Mouse (Mus musculus): ENCODE results near the gene Snap25.

The Snap25 gene

GRCm38 (mm10) chr2:136712441-136713015 lies 725 bp upstream of the Snap25 start:
- DNase-seq (ENCODE audit: low spot score in 2 of 2) = no peak

DNA sequence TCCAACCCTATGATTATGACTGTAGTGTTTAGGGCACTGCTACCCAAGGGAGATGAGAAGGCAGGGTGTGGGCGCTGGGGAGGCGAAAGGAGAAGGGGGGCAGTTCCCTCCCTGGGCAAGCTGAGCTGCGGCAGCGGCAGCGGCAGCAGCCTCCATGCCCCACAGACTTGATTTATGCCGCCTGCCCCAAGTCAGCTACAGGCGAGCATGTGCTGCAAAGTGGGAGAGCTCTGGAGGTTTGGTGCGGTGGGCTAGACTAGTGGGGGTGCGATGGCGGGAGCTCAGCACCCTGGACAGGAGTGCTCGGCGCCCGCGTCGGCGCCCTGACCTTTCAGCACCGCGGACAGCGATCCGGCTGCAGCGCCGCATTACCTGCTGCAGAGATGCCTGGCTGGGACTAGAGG lies 757 bp downstream of the Snap25 start:
- DNase-seq (ENCODE audit: low spot score in 2 of 2) = peak; percentile 5 to 57

DNA sequence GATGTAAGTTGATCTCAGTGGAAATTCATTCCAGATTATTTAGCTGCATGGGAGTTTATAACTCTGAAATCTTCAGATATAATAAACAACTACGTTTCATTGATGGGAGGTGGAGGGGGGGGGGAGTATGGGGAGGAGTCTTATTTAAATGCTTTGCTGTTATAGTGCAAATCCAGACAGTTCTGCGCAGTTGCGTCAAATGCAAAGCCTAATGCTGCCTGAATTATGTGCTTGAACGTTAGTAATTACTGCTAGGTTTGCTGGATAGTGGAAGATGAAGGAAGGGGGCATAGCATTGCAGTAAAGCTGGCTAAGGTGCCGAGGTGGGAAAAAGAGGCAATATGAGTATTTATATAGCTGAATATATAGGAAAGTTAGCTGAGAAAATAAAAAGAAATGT lies 2.3 kb downstream of the Snap25 start:
- DNase-seq (ENCODE audit: low spot score in 2 of 2) = no peak

DNA sequence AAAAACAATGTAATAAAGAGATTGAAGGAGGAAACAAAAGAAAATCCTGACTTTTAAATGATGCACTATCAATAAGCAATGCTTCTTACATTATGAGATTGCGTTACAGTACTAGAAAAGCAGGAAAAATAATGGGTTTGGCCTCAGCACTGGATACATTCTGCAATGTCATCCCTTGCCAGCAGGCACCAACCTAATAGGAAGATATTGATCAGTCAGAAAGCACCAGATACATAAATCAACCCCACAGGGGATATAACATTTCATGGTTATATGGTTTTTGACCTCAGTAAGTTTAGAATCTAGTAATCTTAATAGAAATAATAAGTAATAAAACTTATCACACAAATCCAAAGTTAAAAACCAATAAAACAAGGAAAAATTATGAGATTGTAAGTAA lies 3.1 kb downstream of the Snap25 start:
- DNase-seq (ENCODE audit: low spot score in 2 of 2) = no peak

DNA sequence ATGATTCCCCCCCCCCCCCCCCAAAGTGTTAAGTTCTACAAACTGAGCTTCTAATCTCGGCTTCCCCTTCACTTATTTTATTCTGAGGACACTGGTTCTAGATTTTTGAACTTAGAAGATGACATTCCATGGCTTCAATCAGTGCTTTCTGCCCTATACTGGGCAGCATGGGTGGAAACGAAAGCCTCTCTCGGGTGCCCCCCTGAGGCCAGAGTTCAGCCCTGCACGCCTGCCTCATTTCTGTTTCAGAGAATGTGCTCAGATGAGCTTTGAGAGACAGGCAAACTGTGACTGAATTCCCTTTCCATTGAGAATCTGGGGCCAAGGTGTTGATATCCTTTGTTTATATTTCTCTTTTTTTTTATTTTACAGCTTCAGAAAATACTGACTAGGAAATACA lies 7.0 kb downstream of the Snap25 start:
- no peak for DNase-seq (ENCODE audit: low spot score in 2 of 2)

- DNase-seq (ENCODE audit: low spot score in 2 of 2) = no peak
These were observed 25.0 kb downstream of the Snap25 start for GRCm38 (mm10) chr2:136738260-136738659.

GRCm38 (mm10) chr2:136742230-136742629 lies 29.0 kb downstream of the Snap25 start:
- no peak for DNase-seq (ENCODE audit: low spot score in 2 of 2)

- no peak for DNase-seq (ENCODE audit: low spot score in 2 of 2)
These were observed 31.6 kb downstream of the Snap25 start for GRCm38 (mm10) chr2:136744683-136745326.

- no peak for DNase-seq (ENCODE audit: low spot score in 2 of 2)
These were observed 32.2 kb downstream of the Snap25 start for GRCm38 (mm10) chr2:136745327-136745994.

DNA sequence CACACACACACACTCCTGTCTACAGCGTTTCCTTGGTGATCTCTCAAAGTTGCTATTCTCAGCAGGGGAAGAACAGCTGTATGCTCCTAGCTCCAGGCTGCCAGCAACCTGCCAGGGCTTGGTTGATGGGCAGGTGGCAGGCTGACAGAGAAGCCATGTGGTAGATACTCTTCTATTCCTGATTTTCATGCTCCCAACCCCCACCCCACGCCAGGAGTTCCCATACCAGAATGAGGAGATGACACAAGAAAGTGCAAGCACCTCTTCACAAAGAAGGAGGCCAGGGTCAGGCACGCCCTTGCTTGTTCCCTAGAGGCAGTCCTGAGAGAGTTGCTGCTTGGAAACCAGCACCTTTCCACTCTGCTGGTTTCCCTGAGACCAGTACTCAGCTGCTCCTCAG lies 40.4 kb downstream of the Snap25 start:
- no peak for DNase-seq (ENCODE audit: low spot score in 2 of 2)

GRCm38 (mm10) chr2:136758809-136759551 lies 45.7 kb downstream of the Snap25 start:
- no peak for DNase-seq (ENCODE audit: low spot score in 2 of 2)

GRCm38 (mm10) chr2:136778156-136778555 lies 64.9 kb downstream of the Snap25 start:
- no peak for DNase-seq (ENCODE audit: low spot score in 2 of 2)

DNA sequence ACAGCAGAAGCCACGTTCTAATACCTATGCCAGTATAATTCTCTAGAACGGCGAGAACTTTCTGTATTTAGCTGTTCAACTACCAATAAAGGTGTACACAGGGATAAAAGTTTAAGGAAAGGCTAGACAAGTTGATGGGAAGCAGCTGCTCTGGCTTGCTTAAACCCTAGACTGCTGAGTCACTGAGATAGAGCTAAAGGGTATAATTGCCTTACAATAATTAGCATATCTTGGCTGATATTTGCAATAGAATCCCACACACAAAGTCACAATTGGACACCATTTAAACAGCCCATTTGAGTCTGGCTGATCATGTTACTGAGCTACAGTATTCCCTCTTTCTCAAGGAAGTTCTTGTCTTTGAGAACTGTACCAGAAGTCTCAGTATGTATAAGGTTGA lies 65.4 kb downstream of the Snap25 start:
- no peak for DNase-seq (ENCODE audit: low spot score in 2 of 2)

GRCm38 (mm10) chr2:136780268-136780667 lies 67.0 kb downstream of the Snap25 start:
- DNase-seq (ENCODE audit: low spot score in 2 of 2) = no peak

DNA sequence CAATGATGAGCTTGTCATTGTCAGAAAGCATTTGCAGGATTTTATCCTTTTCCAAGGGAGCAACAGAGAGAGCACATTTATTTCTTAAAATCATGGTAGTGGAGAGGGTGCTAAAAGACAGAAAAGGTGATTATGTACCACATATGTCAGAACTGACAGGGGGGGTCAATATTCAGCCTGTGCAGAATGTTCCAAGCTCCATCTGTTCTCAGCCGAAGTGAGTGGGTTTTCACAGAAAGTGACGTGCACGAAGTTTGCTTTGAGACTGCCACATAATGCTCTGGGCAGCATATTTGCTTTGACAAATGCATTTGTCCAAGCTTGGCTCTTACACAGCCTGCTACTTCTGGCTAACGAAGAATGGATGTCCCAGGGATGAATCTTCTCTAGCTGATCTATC lies 71.1 kb downstream of the Snap25 start:
- DNase-seq (ENCODE audit: low spot score in 2 of 2) = no peak

DNA sequence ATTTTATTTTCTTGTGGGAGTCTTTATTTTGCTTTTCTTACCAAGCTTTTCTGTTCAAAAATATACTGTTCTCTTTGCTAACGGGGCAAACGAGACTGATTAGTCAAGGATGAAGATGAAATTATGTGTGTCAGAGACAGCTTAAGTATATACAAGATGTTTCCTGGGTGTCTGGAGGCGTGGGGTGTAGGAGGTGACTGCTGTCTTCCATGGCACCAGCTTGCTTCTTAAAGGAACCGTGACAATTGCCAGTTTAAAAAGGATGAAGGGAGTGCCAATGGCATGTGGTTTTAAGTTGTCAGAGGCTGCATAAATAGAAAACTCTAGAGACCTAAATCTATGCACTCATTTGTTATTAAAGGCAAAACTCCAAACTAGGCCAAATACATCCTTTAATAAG lies 75.1 kb downstream of the Snap25 start:
- DNase-seq (ENCODE audit: low spot score in 2 of 2) = no peak

GRCm38 (mm10) chr2:136796518-136796917 lies 83.3 kb downstream of the Snap25 start:
- no peak for DNase-seq (ENCODE audit: low spot score in 2 of 2)

DNA sequence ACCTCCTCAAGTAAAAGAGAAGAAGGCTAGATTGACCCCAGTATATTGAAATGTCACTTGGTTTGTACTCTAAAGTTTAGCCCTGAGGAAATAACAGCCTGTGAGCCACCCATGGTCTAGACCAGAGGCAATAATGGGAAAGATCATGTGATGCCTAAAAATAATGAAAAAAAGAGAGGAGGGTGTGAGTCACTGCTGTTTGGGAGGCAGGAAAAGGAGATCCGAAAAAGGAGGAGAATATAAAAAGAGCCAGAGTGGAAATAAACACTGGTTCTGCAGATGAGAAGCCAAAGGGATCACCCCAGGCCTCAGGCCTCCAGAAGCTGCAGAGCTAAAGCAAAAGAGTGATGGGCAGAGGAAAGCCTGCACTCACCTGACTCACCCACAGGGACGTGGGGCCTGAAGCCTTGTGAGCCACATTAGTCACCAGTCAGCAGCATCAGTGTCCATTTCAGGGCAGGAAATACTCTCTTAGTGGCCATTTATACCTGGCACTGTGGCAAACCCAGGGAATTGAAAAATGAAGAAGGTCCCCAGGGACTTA lies 85.7 kb downstream of the Snap25 start:
- no peak for DNase-seq (ENCODE audit: low spot score in 2 of 2)

DNA sequence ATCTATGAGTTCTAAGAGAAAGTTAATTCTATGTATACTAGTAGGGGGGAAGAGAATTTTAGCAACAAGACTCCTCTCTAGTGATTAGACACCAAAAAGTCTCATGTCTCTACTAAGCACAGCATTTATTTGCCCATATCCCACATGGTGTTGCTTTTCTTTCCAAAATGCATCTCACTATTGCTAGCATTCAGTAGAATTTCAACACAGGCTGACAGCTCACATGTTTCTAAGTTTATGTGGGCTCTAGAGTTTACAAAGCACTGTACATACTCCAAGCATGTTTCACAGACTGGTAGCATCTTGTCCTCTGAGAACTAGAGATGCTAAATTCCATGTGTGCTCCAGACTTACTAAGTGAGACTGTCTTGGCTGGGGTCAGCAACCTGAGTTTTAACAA lies 87.8 kb downstream of the Snap25 start:
- DNase-seq (ENCODE audit: low spot score in 2 of 2) = no peak

GRCm38 (mm10) chr2:136802076-136802475 lies 88.8 kb downstream of the Snap25 start:
- DNase-seq (ENCODE audit: low spot score in 2 of 2) = no peak

GRCm38 (mm10) chr2:136803142-136803541 lies 89.9 kb downstream of the Snap25 start:
- DNase-seq (ENCODE audit: low spot score in 2 of 2) = no peak

DNA sequence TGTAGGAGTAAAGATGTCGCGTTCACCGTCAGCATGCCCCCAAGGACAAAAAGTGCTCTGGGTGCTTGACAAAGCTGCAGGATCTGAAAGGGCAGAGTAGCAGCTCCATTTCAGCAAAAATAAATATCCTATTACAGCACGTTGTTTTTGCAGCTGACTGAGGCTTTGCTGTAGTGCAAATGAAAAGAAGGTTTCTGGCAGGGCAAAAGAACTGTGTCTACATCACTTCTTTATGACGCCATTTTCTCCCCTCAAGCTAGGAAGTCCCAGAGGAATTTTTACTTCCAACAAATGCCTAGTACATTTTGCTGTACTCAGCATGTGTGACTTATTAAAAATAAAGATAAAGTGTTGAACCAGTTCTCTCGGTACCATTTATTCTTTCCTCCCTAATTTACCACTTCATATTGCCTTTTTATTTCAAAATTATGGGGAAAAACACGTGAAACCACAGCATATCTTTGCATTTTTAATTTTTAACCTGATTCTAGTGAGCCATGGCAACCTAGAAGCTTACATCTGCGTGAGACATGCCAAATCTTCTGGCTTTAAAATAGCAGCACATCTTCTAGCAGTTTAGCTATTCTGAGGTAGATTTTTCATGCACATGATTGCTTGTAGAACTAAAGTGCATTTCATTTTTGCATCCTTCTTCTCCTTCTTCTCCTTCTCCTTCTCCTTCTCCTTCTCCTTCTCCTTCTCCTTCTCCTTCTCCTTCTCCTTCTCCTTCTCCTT lies 94.9 kb downstream of the Snap25 start:
- DNase-seq (ENCODE audit: low spot score in 2 of 2) = no peak
